Mouse (Mus musculus) thymus, postnatal 0 days (tissue): ENCODE results near the gene Narfl. TPM values are rescaled to one million over a fixed set of nuclear protein-coding genes. Genes with fewer than 3 reads are reported as not detected.
"Not testable (repeated sequence)": the region's sequence is repeated elsewhere in the genome, so short reads cannot be mapped to it uniquely, and the experiment has no call there.

Experiments
- DNase-seq: peaks from one replicate; pipeline ENCODE4 v3.0.0-alpha.2; 2015; ENCODE audit warnings: low spot score
- polyA plus RNA-seq: library from polyadenylated mRNA; unstranded; fragments of >200 nt; fragmentation: Nextera tagmentation; extraction: Ambion mirVana; gene quantifications from 2 replicates; pipeline ENCODE4 v1.2.1, GENCODE M21; 2015

The Narfl gene
- polyA plus RNA-seq, 1 experiment from 2014 or later = 30.9 TPM

DNA sequence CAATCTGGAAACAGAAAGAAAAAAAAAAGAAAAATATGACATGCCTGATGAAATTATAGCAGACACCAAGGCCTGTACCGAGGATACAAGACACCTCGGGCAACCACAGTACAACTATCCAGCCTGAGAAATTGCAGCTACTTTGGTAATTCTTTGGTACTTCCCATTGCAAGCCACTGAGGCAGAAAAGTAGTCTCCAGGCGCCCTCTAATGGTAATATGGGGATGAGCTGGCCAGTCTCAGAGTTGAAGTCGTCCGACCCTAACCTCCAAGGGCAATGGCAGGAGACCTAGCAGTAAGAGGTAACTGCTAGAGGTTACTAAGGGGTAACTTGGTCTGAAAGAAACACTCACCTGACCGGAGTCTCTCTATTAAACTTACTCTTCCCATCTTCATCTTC, 27.5 kb downstream of the Narfl start:
- peak; percentile 82 for DNase-seq

DNA sequence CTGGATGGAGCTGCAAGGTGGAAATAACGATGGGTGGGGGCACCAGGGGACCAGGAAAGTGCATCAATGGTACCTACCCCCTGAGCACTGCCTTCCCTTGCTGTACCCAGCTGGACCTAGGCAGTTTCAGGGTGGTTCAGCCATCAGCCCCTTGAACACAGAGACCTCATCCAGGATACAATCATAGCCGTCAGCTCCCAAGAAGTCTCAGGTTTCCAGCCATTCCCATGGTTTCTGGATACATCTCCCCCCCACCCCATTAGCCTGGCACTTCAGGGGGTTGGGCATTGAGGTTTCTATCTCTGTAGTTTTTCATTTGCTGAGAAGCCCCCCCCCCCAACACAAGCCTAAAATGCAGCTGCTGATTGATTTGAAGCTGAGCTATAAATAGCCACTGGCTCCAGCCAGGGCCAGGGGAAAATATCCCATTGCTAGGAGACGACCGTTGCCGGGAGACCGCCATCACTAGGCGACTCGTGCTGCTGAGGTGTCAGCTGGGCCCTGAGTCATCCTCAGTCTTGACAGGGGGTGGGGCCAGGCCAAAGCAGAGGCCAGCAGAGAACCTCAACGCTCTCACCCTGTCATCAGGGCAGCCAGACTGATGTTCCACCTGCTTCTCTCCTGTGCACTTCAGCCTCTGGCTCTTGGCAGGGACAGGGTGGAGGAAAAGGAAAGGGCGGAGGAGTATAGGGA, 29.4 kb downstream of the Narfl start:
- no peak for DNase-seq

DNA sequence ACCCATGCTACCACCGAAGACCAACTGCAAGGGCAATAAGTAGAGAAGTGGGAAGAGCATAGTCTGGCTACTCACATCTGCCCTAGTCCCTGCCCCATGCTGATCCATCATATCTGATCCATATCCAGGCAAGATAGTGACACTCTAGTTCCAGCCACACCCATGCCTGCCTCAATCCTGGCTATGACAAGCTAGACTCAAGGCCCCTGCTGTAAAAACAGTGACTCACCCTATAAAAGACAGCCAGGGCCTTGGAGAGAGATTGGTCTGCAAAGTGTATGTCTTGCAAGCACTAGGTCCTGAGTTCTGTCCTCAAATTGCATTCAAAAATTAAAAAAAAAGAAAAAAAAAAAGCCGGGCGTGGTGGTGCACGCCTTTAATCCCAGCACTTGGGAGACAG, 32.9 kb downstream of the Narfl start:
- DNase-seq = no peak

DNA sequence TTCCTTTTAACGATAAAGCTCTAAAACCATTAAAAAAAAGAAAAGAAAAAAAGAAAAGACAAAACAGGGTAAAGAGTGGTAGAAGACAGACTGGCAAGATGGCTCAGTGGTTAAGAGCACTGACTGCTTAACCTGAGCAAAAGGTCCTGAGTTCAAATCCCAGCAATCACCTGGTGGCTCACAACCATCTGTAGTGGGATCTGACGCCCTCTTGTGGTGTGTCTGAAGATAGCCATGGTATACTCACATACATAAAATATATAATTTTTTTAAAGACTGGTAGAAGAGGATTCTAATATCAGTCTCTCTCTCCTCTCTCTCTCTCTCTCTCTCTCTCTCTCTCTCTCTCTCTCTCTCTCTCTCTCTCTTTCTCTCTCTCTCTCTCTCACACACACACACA, 33.9 kb downstream of the Narfl start:
- DNase-seq = not testable (repeated sequence)

DNA sequence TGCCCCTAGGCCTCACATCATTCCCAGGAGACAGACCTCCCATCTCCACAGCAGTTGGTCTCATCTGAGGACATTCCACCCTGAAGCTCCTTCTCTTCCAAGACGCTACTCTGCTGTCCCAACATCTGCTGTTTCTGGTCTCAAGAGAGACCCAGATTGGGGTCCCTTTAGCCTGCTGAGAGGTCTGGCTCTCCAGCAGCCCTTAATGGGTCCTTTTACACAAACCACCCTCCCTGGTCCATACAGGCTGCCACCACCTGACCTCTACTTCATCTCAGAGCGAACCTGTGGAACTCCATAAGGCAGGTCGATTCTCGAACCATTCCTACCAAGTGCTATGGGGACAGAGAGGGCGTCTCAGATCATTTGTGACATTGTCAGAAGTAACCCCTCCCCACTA, 34.5 kb downstream of the Narfl start:
- DNase-seq = no peak

DNA sequence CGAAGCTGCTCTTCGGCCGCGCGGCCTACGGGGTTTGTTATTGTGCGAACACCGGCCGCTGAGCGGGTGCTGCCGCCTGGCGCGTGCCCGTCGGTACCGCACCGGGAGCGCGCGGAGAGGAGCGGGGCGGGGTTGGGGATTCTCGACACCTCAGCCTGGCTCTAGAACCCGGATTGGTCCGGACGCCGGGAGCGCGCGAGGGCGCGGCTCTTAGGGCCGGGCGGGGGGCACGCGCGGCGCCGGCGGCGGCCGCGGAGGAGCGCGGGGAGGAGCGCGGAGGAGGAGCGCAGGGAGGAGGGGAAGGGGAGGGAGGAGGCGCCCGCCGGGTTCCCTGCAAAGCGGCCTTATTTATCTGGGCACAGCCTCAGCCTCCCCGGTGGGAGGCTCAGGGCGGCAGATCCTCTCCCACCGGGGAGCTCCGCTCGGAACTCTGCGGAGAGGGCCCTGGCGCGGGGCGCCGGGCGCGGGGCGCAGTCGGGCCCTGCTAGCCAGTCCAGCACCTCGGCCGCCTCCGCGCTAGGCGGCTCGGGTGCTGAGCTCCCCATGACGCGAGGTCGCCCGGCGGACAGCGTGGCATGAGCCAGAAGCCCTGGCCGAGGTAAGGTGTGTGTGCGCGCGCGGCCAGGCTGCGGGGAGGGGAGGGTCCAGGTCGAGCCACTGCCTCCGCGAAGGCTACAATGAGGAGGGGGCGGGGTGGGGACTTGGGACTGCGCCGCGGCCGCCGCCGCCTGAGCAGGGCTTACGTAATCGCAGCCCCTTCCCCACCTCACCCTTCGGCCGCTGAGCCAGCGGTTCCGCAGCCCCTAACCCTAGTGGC, 35.4 kb downstream of the Narfl start, which contains the start of gene Fbxl16:
Fbxl16 (plus strand) TSS at position 297 of the 817 bp plus-strand sequence.
- no peak for DNase-seq

DNA sequence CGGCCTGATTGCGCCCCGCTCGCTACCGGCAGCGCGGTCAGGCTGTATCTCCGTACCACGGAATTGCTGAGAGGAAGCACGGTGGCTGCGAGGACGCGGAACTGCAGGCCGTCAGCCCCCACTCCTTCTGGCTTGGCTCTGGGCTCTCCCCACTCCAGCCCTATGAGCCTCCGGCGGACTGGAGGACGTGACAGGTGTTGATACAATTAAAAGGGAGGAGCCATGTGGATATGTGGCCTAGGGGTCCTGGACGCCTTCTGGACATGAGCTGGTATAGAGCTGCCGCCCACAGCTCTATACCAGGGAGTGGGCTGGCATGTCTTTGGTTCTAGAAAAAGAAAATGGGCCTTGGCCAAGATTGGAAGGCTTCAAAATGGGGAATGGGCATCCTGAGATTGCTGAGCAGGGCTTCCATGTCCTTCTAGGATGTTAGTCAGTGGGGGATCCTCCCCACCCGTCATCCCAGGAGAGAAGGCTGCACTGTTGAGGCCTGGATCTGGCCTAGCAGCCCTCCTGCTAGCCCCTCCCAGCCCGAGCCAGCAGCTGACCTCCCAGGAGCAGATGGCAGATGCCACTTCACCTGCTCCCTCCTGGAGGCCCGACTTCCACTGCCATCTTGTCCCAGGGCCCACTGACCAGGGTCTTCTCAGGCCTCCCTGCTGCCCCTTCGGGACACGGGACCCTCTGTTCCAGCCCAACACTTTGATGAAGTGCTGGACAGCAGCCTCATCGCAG, 36.2 kb downstream of the Narfl start:
- no peak for DNase-seq

DNA sequence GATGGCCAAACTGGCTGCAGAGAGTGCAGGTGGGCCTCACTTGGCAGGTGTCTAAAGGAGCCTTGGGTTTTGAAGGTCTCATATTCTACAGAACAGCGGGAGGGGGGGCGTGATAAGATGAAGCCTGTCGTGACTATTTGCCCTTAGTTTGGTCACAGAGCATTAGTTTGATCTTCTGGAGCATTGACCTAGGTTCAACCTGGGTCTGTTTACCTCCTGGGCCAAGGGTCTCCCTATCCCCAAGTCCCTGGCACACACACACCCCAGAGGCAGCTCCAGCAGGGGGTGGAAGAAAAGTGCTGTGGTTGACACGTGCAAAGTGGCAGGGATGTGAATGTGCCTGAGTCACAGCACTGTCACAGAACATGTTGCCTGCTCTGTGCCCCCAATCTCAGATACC, 37.3 kb downstream of the Narfl start:
- DNase-seq = no peak

DNA sequence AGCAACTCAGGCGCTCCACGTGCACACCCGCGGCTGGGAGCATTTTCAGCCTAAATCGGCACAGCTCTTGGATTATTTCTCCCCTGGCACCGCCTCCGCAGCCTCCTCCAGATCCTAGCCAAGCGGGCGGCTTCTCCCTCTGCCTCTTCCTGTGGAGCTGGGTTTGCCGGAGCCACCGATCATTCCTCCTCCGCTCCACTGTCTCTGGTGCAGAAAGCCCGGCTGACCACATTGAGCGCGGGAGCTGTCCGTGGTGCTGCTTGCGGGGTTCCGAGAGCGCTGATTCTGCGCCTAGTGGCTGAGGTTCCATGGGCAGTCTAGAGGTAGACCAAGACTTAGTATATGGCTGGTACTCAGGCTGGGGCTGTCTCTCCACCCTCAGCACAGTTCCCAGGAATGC, 39.9 kb downstream of the Narfl start:
- peak; percentile 83 for DNase-seq

DNA sequence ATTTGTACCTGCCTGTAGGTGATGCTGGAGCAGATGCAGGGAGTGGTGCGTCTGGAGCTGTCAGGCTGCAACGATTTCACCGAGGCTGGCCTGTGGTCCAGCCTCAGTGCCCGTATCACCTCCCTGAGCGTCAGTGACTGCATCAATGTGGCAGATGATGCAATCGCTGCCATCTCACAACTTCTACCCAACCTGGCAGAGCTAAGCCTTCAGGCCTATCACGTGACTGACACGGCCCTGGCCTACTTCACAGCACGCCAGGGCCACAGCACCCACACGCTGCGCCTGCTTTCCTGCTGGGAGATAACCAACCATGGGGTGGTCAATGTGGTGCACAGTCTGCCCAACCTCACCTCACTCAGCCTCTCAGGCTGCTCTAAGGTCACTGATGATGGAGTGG, 44.1 kb downstream of the Narfl start:
- DNase-seq = no peak

DNA sequence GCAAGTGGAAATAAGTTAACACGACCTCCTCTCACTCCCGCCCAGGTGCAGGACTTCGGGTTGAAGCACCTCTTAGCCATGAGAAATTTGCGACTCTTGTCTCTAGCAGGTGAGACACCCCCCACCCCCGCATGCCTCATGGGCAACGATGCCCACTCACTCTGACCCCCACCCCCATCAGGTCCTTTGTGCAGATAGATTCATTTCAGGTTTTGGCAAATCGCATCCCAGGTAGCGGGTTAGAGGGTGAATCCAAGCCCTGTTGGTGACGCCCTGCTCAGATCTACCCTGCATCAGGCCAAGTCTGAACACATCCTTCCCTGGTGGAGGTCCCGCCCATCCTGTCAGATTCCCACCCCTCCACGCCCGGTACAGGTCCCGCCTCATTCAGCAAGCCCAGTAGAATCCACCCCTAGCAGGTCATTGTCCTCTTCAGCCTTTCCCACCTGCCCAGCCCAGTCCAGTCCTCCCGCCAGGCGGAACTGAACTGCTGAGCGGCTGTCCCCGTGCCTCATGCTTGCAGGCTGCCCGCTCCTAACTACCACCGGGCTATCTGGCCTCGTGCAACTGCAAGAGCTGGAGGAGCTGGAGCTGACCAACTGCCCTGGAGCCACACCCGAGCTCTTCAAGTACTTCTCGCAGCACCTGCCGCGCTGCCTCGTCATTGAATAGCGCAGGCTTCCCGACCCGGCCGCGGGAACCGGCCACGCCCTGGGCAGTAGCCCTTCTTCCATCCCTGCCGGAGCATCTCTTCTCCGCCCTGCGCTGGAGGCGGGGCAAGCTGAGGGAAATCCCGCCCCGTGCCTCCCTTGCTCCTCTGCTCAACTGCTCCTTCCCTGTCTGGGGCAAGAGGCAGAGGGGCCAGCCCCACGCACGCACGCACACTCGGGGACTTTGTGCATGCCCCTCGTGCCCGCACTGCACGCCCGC, 45.5 kb downstream of the Narfl start:
- no peak for DNase-seq

DNA sequence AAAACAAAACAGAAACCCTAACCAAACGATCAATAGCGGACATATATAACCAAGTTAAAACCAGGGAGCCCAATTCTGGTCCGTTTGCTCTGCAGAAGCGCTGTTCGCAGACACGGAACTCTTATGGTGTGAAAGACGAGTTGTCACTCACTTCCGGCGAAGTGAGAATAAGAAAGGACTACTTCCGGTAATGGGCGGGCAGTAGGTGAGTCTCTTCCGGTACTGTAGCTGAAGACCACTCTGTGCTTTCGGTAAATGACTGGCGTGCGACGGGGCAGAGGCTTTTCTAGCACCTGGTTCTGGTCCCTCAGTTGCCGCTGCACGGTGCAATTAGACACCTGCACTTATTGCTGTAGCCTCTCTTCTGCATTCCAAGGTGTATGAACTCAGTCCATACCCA, 49.9 kb downstream of the Narfl start, which contains the start of gene Wdr24:
Wdr24 (plus strand) TSS at position 176 of the 400 bp plus-strand sequence.
- peak; percentile 89 for DNase-seq

DNA sequence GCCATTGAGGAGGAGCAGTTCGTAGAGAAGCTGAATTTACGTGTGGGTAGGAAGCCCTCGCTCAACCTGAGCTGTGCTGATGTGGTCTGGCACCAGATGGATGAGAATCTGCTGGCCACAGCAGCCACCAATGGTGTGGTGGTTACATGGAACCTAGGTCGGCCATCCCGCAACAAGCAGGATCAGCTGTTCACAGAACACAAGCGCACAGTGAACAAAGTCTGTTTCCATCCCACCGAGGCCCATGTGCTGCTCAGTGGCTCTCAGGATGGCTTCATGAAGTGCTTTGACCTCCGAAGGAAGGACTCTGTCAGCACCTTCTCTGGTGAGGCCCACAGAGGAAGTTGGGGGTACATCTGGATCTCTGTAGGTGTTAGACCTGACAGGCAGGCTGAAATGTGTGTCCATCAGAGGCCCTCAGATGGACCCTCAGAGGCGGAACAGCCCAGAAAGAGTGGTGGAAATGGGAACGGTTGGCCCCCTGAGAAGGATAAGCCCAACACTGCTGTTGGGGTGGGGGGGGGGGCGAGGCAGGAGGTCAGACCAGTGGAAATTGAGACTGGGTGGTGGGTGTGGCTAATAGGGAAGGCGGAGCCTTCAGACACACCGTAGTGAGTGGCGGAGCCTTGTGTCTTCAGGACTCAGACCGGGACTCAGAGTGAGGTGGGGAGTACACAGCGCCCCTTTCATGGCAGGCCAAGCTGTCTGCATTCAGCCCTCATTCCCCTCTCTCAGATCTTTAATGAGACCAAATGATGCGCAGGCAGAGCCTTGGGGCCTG, 51.0 kb downstream of the Narfl start:
- DNase-seq = no peak

DNA sequence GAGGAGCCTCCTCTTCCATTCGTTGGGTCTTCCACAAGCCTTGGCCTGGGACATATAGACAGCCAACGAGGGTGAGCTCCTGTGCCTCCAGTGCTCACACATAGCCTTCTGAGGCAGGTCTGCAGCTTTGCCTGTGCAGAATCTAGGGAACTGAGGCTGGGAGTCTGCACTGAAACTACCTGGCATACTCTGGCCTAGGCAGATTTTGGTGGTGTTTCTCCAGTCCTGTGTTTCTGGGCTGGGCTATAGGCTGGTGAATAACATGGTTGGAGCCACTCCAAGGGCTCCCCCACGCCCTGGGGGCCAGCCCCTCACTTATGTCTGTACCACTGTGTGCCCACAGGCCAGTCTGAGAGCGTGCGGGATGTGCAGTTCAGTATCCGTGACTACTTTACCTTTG, 51.7 kb downstream of the Narfl start:
- no peak for DNase-seq

DNA sequence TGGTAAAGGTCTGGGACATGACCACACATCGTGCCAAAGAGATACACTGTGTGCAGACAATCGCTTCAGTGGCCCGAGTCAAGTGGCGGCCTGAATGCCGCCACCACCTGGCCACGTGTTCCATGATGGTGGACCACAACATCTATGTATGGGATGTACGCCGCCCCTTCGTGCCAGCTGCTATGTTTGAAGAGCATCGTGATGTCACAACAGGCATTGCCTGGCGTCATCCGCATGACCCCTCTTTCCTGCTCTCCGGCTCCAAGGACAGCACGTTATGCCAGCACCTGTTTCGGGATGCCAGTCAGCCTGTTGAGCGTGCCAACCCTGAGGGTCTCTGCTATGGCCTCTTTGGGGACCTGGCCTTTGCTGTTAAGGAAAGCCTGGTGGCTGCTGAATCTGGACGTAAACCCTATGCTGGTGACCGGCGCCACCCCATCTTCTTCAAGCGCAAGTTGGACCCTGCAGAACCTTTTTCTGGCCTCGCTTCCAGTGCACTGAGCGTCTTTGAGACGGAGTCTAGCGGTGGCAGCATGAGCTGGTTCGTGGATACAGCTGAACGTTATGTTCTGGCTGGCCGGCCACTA, 52.5 kb downstream of the Narfl start:
- DNase-seq = no peak

DNA sequence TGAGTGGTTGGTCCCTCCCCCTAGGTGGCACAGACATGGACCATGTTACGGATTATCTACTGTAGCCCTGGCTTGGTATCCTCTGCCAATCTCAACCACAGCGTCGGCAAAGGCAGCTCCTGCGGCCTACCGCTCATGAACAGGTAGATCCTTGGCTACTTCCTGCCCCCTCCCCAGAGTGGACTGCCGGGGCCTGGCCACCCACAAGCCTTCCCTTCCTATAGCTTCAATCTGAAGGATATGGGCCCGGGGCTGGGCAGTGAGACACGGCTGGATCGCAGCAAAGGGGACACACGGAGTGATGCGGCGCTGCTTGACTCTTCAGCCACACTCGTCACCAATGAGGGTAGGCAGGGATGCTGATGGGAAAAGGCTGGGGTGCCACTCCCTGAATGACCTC, 53.4 kb downstream of the Narfl start:
- DNase-seq = no peak

DNA sequence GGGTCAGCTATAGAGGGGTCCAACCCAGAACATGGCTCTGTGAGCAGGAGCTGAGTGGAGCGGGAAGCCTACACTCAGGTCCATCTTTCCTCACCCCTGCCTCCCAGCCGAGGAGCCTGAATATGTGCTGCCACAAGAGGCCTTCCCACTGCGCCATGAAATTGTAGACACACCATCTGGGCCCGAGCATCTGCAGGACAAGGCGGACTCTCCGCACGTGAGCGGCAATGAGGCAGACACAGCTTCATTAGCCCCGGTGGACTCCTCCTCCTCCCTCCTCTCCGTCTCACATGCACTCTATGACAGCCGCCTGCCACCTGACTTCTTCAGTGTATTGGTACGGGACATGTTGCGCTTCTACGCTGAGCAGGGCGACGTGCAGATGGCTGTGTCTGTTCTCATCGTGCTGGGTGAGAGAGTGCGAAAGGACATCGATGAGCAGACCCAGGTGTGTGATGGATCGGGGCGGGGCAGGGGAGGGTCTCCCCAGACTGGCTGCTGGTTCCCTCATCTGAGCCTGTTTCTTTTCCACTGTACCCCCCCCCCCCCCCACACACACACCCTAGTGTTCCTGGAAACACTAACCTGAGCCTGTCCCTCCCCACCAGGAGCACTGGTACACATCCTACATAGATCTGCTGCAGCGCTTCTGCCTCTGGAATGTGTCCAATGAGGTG, 54.1 kb downstream of the Narfl start:
- no peak for DNase-seq

DNA sequence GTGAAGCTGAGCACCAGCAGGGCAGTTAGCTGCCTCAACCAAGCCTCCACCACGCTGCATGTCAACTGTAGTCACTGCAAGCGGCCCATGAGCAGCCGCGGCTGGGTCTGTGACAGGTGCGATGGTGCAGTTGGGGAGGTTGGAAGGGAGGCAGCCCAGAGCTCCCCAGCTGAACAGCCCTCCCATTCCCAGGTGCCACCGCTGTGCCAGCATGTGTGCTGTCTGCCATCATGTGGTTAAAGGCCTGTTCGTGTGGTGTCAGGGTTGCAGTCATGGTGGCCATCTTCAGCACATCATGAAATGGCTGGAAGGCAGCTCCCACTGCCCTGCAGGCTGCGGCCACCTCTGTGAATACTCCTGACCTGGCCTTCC, 54.6 kb downstream of the Narfl start:
- peak; percentile 22 for DNase-seq
